Mouse (Mus musculus): Measurements from ENCODE around the gene Rpap2. TPM values are rescaled to one million over a fixed set of nuclear protein-coding genes. Genes with fewer than 3 reads are reported as not detected.
A peak's percentile ranks its signal among the peaks of the same experiment; 100 is the strongest.

Gene Rpap2
- polyA plus RNA-seq, 1 experiment, result 9.7 TPM

- no peaks in the 10 kb centered on the region for H3K36me3 ChIP-seq (ENCODE audit: control insufficient read depth, insufficient read depth)
Observed at GRCm38 (mm10) chr5:107700873-107701272, 103.7 kb downstream of the Rpap2 start.

GRCm38 (mm10) chr5:107701658-107702057, 104.5 kb downstream of the Rpap2 start:
- no peak overlapping the region for H3K4me3 ChIP-seq
- no peaks in the 10 kb centered on the region for H3K27me3 ChIP-seq (ENCODE audit: control insufficient read depth, insufficient read depth, insufficient read length)
- no peaks in the 10 kb centered on the region for H3K36me3 ChIP-seq (ENCODE audit: control insufficient read depth, insufficient read depth)
- TF ChIP-seq REST (IDR thresholded peaks at IDR 0.05; ENCODE audit: insufficient read depth, insufficient read length), result no peak
- TF ChIP-seq MAX (IDR thresholded peaks at IDR 0.05; ENCODE audit: low read depth), result no peak
- TF ChIP-seq TCF12 (IDR thresholded peaks at IDR 0.05; ENCODE audit: insufficient read depth, poor library complexity, severe bottlenecking), result no peak
- no peak for TF ChIP-seq E2F4 (IDR thresholded peaks at IDR 0.05; ENCODE audit: insufficient read depth)
- TF ChIP-seq MYOD1 (IDR thresholded peaks at IDR 0.05; ENCODE audit: control insufficient read depth in 1 of 3, insufficient read length in 2 of 3, low read depth in 2 of 3), result no peak
- TF ChIP-seq POLR2A (IDR thresholded peaks at IDR 0.05; ENCODE audit: insufficient read length, low read depth), result no peak
- TF ChIP-seq SRF (IDR thresholded peaks at IDR 0.05; ENCODE audit: control insufficient read depth, insufficient read length, low read depth), result no peak
- no peak for TF ChIP-seq POLR2AphosphoS2 (IDR thresholded peaks at IDR 0.05; ENCODE audit: insufficient read length, low read depth)
- TF ChIP-seq TCF3 (IDR thresholded peaks at IDR 0.05; ENCODE audit: insufficient read length, low read depth), result no peak
- TF ChIP-seq USF1 (IDR thresholded peaks at IDR 0.05; ENCODE audit: low read depth), result no peak
- TF ChIP-seq MYOG (IDR thresholded peaks at IDR 0.05; ENCODE audit: control insufficient read depth in 1 of 3, insufficient read depth in 1 of 3, insufficient read length in 2 of 3, low read depth in 2 of 3), result no peak
- H3ac ChIP-seq (ENCODE audit: control insufficient read depth, insufficient read length), result no peak overlapping the region
- no peak overlapping the region for H3K4me2 ChIP-seq (ENCODE audit: low read depth)
- H3K79me2 ChIP-seq (ENCODE audit: control insufficient read depth, insufficient read depth), result no peaks in the 10 kb centered on the region

More at GRCm38 (mm10) chr5:107700873-107701272, 103.7 kb downstream of the Rpap2 start:
- H3K4me2 ChIP-seq (ENCODE audit: low read depth), result no peak overlapping the region
- no peaks in the 10 kb centered on the region for H3K27me3 ChIP-seq (ENCODE audit: control insufficient read depth, insufficient read depth, insufficient read length)
- no peaks in the 10 kb centered on the region for H3K79me2 ChIP-seq (ENCODE audit: control insufficient read depth, insufficient read depth)
- TF ChIP-seq MYOG (IDR thresholded peaks at IDR 0.05; ENCODE audit: control insufficient read depth in 1 of 3, insufficient read depth in 1 of 3, insufficient read length in 2 of 3, low read depth in 2 of 3) (no peak), TCF3 (IDR thresholded peaks at IDR 0.05; ENCODE audit: insufficient read length, low read depth) (no peak), REST (IDR thresholded peaks at IDR 0.05; ENCODE audit: insufficient read depth, insufficient read length) (no peak), SRF (IDR thresholded peaks at IDR 0.05; ENCODE audit: control insufficient read depth, insufficient read length, low read depth) (no peak), MYOD1 (IDR thresholded peaks at IDR 0.05; ENCODE audit: control insufficient read depth in 1 of 3, insufficient read length in 2 of 3, low read depth in 2 of 3) (peak in 1 of 3 experiments; percentile 27), POLR2AphosphoS2 (IDR thresholded peaks at IDR 0.05; ENCODE audit: insufficient read length, low read depth) (no peak)
- no peak overlapping the region for H3K4me3 ChIP-seq
- no peak overlapping the region for H3ac ChIP-seq (ENCODE audit: control insufficient read depth, insufficient read length)

GRCm38 (mm10) chr5:107703207-107703763, 106.1 kb downstream of the Rpap2 start:
- Histone ChIP-seq H3K36me3 (ENCODE audit: control insufficient read depth, insufficient read depth) (no peaks in the 10 kb centered on the region), H3K4me3 (no peak overlapping the region), H3K27me3 (ENCODE audit: control insufficient read depth, insufficient read depth, insufficient read length) (no peaks in the 10 kb centered on the region), H3K79me2 (ENCODE audit: control insufficient read depth, insufficient read depth) (no peaks in the 10 kb centered on the region), H3K4me2 (ENCODE audit: low read depth) (no peak overlapping the region), H3ac (ENCODE audit: control insufficient read depth, insufficient read length) (no peak overlapping the region)
- TF ChIP-seq MYOD1 (IDR thresholded peaks at IDR 0.05; ENCODE audit: control insufficient read depth in 1 of 3, insufficient read length in 2 of 3, low read depth in 2 of 3) (no peak), SRF (IDR thresholded peaks at IDR 0.05; ENCODE audit: control insufficient read depth, insufficient read length, low read depth) (no peak), USF1 (IDR thresholded peaks at IDR 0.05; ENCODE audit: low read depth) (no peak), POLR2AphosphoS2 (IDR thresholded peaks at IDR 0.05; ENCODE audit: insufficient read length, low read depth) (no peak), TCF3 (IDR thresholded peaks at IDR 0.05; ENCODE audit: insufficient read length, low read depth) (no peak), REST (IDR thresholded peaks at IDR 0.05; ENCODE audit: insufficient read depth, insufficient read length) (no peak), MAX (IDR thresholded peaks at IDR 0.05; ENCODE audit: low read depth) (no peak), TCF12 (IDR thresholded peaks at IDR 0.05; ENCODE audit: insufficient read depth, poor library complexity, severe bottlenecking) (no peak), MYOG (IDR thresholded peaks at IDR 0.05; ENCODE audit: control insufficient read depth in 1 of 3, insufficient read depth in 1 of 3, insufficient read length in 2 of 3, low read depth in 2 of 3) (no peak), E2F4 (IDR thresholded peaks at IDR 0.05; ENCODE audit: insufficient read depth) (no peak), POLR2A (IDR thresholded peaks at IDR 0.05; ENCODE audit: insufficient read length, low read depth) (no peak)

DNA sequence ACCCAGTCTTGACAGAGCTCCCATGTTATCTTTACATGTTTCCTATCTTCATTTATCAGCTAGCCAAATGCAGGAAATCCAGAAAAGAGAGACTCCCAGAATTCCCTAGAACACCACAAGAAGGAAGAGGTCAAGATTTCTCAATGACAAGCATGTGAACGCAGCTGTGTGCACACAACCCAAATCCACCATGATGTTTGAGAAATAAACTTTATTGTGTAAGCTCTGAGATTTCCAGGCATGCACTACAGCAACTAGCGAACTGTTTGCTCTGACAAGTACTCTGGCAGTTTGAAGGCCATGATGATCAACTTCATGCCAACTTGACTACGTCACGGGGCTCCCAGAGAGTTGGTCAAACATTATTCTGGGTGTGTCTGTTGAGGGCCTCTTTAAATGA, 108.6 kb downstream of the Rpap2 start:
- no peaks in the 10 kb centered on the region for H3K36me3 ChIP-seq (ENCODE audit: control insufficient read depth, insufficient read depth)
- H3K4me2 ChIP-seq (ENCODE audit: low read depth), result no peak overlapping the region
- H3K27me3 ChIP-seq (ENCODE audit: control insufficient read depth, insufficient read depth, insufficient read length), result no peaks in the 10 kb centered on the region
- TF ChIP-seq POLR2A (IDR thresholded peaks at IDR 0.05; ENCODE audit: insufficient read length, low read depth), result no peak
- TF ChIP-seq TCF3 (IDR thresholded peaks at IDR 0.05; ENCODE audit: insufficient read length, low read depth), result no peak
- no peak for TF ChIP-seq MYOG (IDR thresholded peaks at IDR 0.05; ENCODE audit: control insufficient read depth in 1 of 3, insufficient read depth in 1 of 3, insufficient read length in 2 of 3, low read depth in 2 of 3)
- no peak for TF ChIP-seq CEBPB (IDR thresholded peaks at IDR 0.05; ENCODE audit: insufficient read depth, poor library complexity, severe bottlenecking)
- no peak for TF ChIP-seq MAX (IDR thresholded peaks at IDR 0.05; ENCODE audit: low read depth)
- TF ChIP-seq TCF12 (IDR thresholded peaks at IDR 0.05; ENCODE audit: insufficient read depth, poor library complexity, severe bottlenecking), result no peak
- TF ChIP-seq MYOD1 (IDR thresholded peaks at IDR 0.05; ENCODE audit: control insufficient read depth in 1 of 3, insufficient read length in 2 of 3, low read depth in 2 of 3), result no peak
- no peak for TF ChIP-seq SRF (IDR thresholded peaks at IDR 0.05; ENCODE audit: control insufficient read depth, insufficient read length, low read depth)
- no peak for TF ChIP-seq POLR2AphosphoS2 (IDR thresholded peaks at IDR 0.05; ENCODE audit: insufficient read length, low read depth)
- TF ChIP-seq REST (IDR thresholded peaks at IDR 0.05; ENCODE audit: insufficient read depth, insufficient read length), result no peak
- no peak for TF ChIP-seq USF1 (IDR thresholded peaks at IDR 0.05; ENCODE audit: low read depth)
- TF ChIP-seq E2F4 (IDR thresholded peaks at IDR 0.05; ENCODE audit: insufficient read depth), result no peak
- no peaks in the 10 kb centered on the region for H3K79me2 ChIP-seq (ENCODE audit: control insufficient read depth, insufficient read depth)
- no peak overlapping the region for H3ac ChIP-seq (ENCODE audit: control insufficient read depth, insufficient read length)
- no peak overlapping the region for H3K4me3 ChIP-seq

All from myocyte (in vitro differentiated cells).